Mouse (Mus musculus): ENCODE measurements at regions not wholly inside any gene's neighbourhood (a gene's known extent, or its start where the extent isn't known, plus 50 kb on each side); places are given as distances from the start of the nearest gene placed in this dataset.

GRCm38 (mm10) chr10:19170596-19170995 is 155.1 kb upstream of the Tnfaip3 start:
- no peak overlapping the region for H3K4me2 ChIP-seq (ENCODE audit: low read depth, low read length, poor library complexity, severe bottlenecking)
- no peak overlapping the region for H3K9ac ChIP-seq (replicated peaks; ENCODE audit: low read length, poor library complexity, severe bottlenecking)
- no peak for TF ChIP-seq CTCF (IDR thresholded peaks at IDR 0.05)
- H3K36me3 ChIP-seq (ENCODE audit: insufficient read depth, low read length): no peaks in the 10 kb centered on the region
- no peak overlapping the region for H3K27ac ChIP-seq (ENCODE audit: low read depth, low read length)
- no peaks in the 10 kb centered on the region for H3K4me1 ChIP-seq (ENCODE audit: insufficient read depth, low read length)
- ATAC-seq (ENCODE audit: low FRiP score) (no peak), DNase-seq (ENCODE audit: low spot score) (no peak)
- no peaks in the 10 kb centered on the region for H3K27me3 ChIP-seq (ENCODE audit: insufficient read depth, low read length)
- H3K4me3 ChIP-seq (ENCODE audit: low read depth, low read length): no peak overlapping the region
- H3K9me3 ChIP-seq (ENCODE audit: low read length): peaks cover 4% of the 10 kb centered on the region; the same call in 1 of the 2 replicates
- 73% methylated on average over 4 of the region's 4 CpGs for WGBS

- no peaks in the 10 kb centered on the region for H3K4me1 ChIP-seq (ENCODE audit: insufficient read depth, low read length)
- peak; percentile 54 for TF ChIP-seq CTCF (IDR thresholded peaks at IDR 0.05)
- H3K4me2 ChIP-seq (ENCODE audit: low read depth, low read length, poor library complexity, severe bottlenecking): no peak overlapping the region
- no peak overlapping the region for H3K27ac ChIP-seq (ENCODE audit: low read depth, low read length)
- H3K9ac ChIP-seq (replicated peaks; ENCODE audit: low read length, poor library complexity, severe bottlenecking): no peak overlapping the region
- H3K9me3 ChIP-seq (ENCODE audit: low read length): no peaks in the 10 kb centered on the region
- no peaks in the 10 kb centered on the region for H3K27me3 ChIP-seq (ENCODE audit: insufficient read depth, low read length)
- H3K36me3 ChIP-seq (ENCODE audit: insufficient read depth, low read length): no peaks in the 10 kb centered on the region
- ATAC-seq (ENCODE audit: low FRiP score) (no peak), DNase-seq (ENCODE audit: low spot score) (no peak)
- 77% methylated on average over 2 of the region's 2 CpGs for WGBS
- H3K4me3 ChIP-seq (ENCODE audit: low read depth, low read length): no peak overlapping the region
Measured at GRCm38 (mm10) chr10:19169272-19169671, 153.8 kb upstream of the Tnfaip3 start.

- no peaks in the 10 kb centered on the region for H3K27me3 ChIP-seq (ENCODE audit: insufficient read depth, low read length)
- 84% methylated on average over 5 of the region's 5 CpGs for WGBS
- no peak for TF ChIP-seq CTCF (IDR thresholded peaks at IDR 0.05)
- H3K9ac ChIP-seq (replicated peaks; ENCODE audit: low read length, poor library complexity, severe bottlenecking): no peak overlapping the region
- DNase-seq (ENCODE audit: low spot score) (no peak), ATAC-seq (ENCODE audit: low FRiP score) (no peak)
- H3K4me3 ChIP-seq (ENCODE audit: low read depth, low read length): no peak overlapping the region
- no peaks in the 10 kb centered on the region for H3K36me3 ChIP-seq (ENCODE audit: insufficient read depth, low read length)
- no peak overlapping the region for H3K4me2 ChIP-seq (ENCODE audit: low read depth, low read length, poor library complexity, severe bottlenecking)
- H3K27ac ChIP-seq (ENCODE audit: low read depth, low read length): no peak overlapping the region
- no peaks in the 10 kb centered on the region for H3K4me1 ChIP-seq (ENCODE audit: insufficient read depth, low read length)
- no peaks in the 10 kb centered on the region for H3K9me3 ChIP-seq (ENCODE audit: low read length)
Measured at GRCm38 (mm10) chr10:19168362-19168761, 152.9 kb upstream of the Tnfaip3 start.

GRCm38 (mm10) chr10:19167641-19168271 is 152.3 kb upstream of the Tnfaip3 start:
- 0 out of 2 replicates have a peak, but pooled peaks have one; percentile 31 for ATAC-seq (ENCODE audit: low FRiP score)
- H3K27me3 ChIP-seq (ENCODE audit: insufficient read depth, low read length): no peaks in the 10 kb centered on the region
- TF ChIP-seq CTCF (IDR thresholded peaks at IDR 0.05): no peak
- WGBS: 19% methylated on average over 8 of the region's 8 CpGs
- H3K4me3 ChIP-seq (ENCODE audit: low read depth, low read length): no peak overlapping the region
- no peak overlapping the region for H3K9ac ChIP-seq (replicated peaks; ENCODE audit: low read length, poor library complexity, severe bottlenecking)
- H3K36me3 ChIP-seq (ENCODE audit: insufficient read depth, low read length): no peaks in the 10 kb centered on the region
- no peaks in the 10 kb centered on the region for H3K4me1 ChIP-seq (ENCODE audit: insufficient read depth, low read length)
- no peak overlapping the region for H3K27ac ChIP-seq (ENCODE audit: low read depth, low read length)
- no peak overlapping the region for H3K4me2 ChIP-seq (ENCODE audit: low read depth, low read length, poor library complexity, severe bottlenecking)
- no peak for DNase-seq (ENCODE audit: low spot score)
- H3K9me3 ChIP-seq (ENCODE audit: low read length): no peaks in the 10 kb centered on the region

- Histone ChIP-seq H3K4me3 (ENCODE audit: low read depth, low read length) (no peak overlapping the region), H3K27me3 (ENCODE audit: insufficient read depth, low read length) (no peaks in the 10 kb centered on the region), H3K36me3 (ENCODE audit: insufficient read depth, low read length) (no peaks in the 10 kb centered on the region), H3K4me2 (ENCODE audit: low read depth, low read length, poor library complexity, severe bottlenecking) (no peak overlapping the region), H3K4me1 (ENCODE audit: insufficient read depth, low read length) (no peaks in the 10 kb centered on the region), H3K27ac (ENCODE audit: low read depth, low read length) (no peak overlapping the region), H3K9me3 (ENCODE audit: low read length) (no peaks in the 10 kb centered on the region), H3K9ac (replicated peaks; ENCODE audit: low read length, poor library complexity, severe bottlenecking) (no peak overlapping the region)
- TF ChIP-seq CTCF (IDR thresholded peaks at IDR 0.05): no peak
- WGBS: 65% methylated on average over 6 of the region's 7 CpGs
- DNase-seq (ENCODE audit: low spot score) (no peak), ATAC-seq (ENCODE audit: low FRiP score) (0 out of 2 replicates have a peak, but pooled peaks have one; percentile 23)
Measured at GRCm38 (mm10) chr10:19167101-19167500, 151.6 kb upstream of the Tnfaip3 start.

- Histone ChIP-seq H3K27ac (ENCODE audit: low read depth, low read length) (no peak overlapping the region), H3K9me3 (ENCODE audit: low read length) (no peaks in the 10 kb centered on the region), H3K27me3 (ENCODE audit: insufficient read depth, low read length) (no peaks in the 10 kb centered on the region), H3K4me1 (ENCODE audit: insufficient read depth, low read length) (no peaks in the 10 kb centered on the region), H3K36me3 (ENCODE audit: insufficient read depth, low read length) (no peaks in the 10 kb centered on the region), H3K4me2 (ENCODE audit: low read depth, low read length, poor library complexity, severe bottlenecking) (no peak overlapping the region), H3K4me3 (ENCODE audit: low read depth, low read length) (no peak overlapping the region), H3K9ac (replicated peaks; ENCODE audit: low read length, poor library complexity, severe bottlenecking) (no peak overlapping the region)
- TF ChIP-seq CTCF (IDR thresholded peaks at IDR 0.05): no peak
- DNase-seq (ENCODE audit: low spot score): no peak
- no peak for ATAC-seq (ENCODE audit: low FRiP score)
- 91% methylated on average over 2 of the region's 2 CpGs for WGBS
Measured at GRCm38 (mm10) chr10:19162104-19162503, 146.6 kb upstream of the Tnfaip3 start.

Data from midbrain, postnatal 0 days (tissue).